Mouse (Mus musculus): ENCODE measurements around the gene Adcy10. TPM values are rescaled to one million over a fixed set of nuclear protein-coding genes. Genes with fewer than 3 reads are reported as not detected.

The Adcy10 gene
- 0.64 TPM for polyA plus RNA-seq (2014; fragmentation: Illumina TruSeq; extraction: RNeasy Lipid Tissue Mini Kit (QIAGEN cat#74804); ENCODE audit: low read depth, low replicate concordance)

GRCm38 (mm10) chr1:165484688-165485233, at the start of gene Adcy10:
Gene Adcy10, plus strand, starts transcription at chr1:165485183.

DNA sequence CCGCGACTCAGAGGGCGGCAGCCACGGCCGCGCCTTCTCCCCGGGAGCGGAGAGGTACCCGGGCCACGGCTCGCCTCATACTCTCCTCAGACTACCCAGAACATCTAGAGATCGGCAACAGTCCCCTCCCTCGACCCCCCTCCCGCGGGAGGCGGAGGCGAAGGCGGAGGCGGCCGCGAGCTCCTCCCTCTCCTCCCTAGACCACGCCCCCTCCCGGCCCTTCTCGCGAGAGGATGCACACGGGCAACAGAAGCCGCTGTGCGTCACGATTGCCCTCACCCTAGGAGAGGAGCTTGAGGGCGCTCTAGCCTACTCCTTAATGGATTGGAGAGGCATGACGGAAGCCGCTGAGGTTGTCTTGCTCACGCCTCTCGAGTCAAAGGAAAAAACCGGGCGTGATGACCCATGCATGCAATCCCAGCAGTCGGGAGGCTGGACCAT, 24.6 kb upstream of the Adcy10 start, which contains the start of the genes Dcaf6 and Mpc2:
Dcaf6 (minus strand) TSS at position 116 of the 441 bp plus-strand sequence.
Mpc2 (plus strand) TSS at position 278 of the 441 bp plus-strand sequence.

Other genes starting within 250 kb of the Adcy10 start
- 137 TPM for gene Tiprl, start 248.2 kb upstream of the Adcy10 start, polyA plus RNA-seq (2014; fragmentation: Illumina TruSeq; extraction: RNeasy Lipid Tissue Mini Kit (QIAGEN cat#74804); ENCODE audit: low read depth, low replicate concordance)
- 0.87 TPM for gene Gpr161, start 189.4 kb upstream of the Adcy10 start, polyA plus RNA-seq (2014; fragmentation: Illumina TruSeq; extraction: RNeasy Lipid Tissue Mini Kit (QIAGEN cat#74804); ENCODE audit: low read depth, low replicate concordance)
- gene Dcaf6, start 24.7 kb upstream of the Adcy10 start, polyA plus RNA-seq (2014; fragmentation: Illumina TruSeq; extraction: RNeasy Lipid Tissue Mini Kit (QIAGEN cat#74804); ENCODE audit: low read depth, low replicate concordance) = 49.6 TPM
- 456 TPM for gene Mpc2, start 24.5 kb upstream of the Adcy10 start, polyA plus RNA-seq (2014; fragmentation: Illumina TruSeq; extraction: RNeasy Lipid Tissue Mini Kit (QIAGEN cat#74804); ENCODE audit: low read depth, low replicate concordance)
- 18.4 TPM for gene Mpzl1, start 149.4 kb downstream of the Adcy10 start, polyA plus RNA-seq (2014; fragmentation: Illumina TruSeq; extraction: RNeasy Lipid Tissue Mini Kit (QIAGEN cat#74804); ENCODE audit: low read depth, low replicate concordance)
- gene Rcsd1, start 224.6 kb downstream of the Adcy10 start, polyA plus RNA-seq (2014; fragmentation: Illumina TruSeq; extraction: RNeasy Lipid Tissue Mini Kit (QIAGEN cat#74804); ENCODE audit: low read depth, low replicate concordance) = 11.2 TPM

All from adrenal gland, adult 10 weeks (tissue).